Mouse (Mus musculus): ENCODE measurements around the gene Gkn3.

Gkn3 gene

GRCm38 (mm10) chr6:87350829-87351228, 37.9 kb downstream of the Gkn3 start, which contains the start of gene Gkn1:
Gkn1 (minus strand) TSS chr6:87350942.
- no peak for DNase-seq (ENCODE audit: low spot score)

DNA sequence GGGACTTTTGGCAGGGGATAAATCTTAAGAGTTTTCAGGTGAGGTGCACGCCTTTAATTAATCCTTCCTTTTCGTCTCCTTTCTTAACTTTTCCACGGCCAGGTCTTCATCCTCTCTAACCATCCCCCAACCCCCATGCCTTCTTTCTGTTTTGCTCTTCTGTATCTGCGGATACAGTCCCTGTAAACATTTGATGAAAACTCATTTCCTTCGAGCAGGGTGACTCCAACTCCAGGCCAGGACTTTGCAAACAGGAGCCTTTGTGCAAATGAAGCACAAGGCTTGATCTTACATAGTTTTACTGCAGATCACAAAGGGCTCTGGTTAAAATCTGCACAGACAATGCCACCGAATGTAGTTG, 52.8 kb downstream of the Gkn3 start:
- no peak for DNase-seq (ENCODE audit: low spot score)

GRCm38 (mm10) chr6:87335091-87335934, 53.4 kb downstream of the Gkn3 start, which contains the start of gene Antxr1:
Antxr1 (minus strand) TSS chr6:87335821.
- DNase-seq (ENCODE audit: low spot score): peak; percentile 71

GRCm38 (mm10) chr6:87334361-87335090, 54.2 kb downstream of the Gkn3 start:
- DNase-seq (ENCODE audit: low spot score): peak; percentile 47
